Mouse (Mus musculus): ENCODE results near the gene Ern1.

GRCm38 (mm10) chr11:106354181-106354580 is 133.5 kb downstream of the Ern1 start:
- TF ChIP-seq POLR2A (IDR thresholded peaks at IDR 0.05; ENCODE audit: control insufficient read depth, low read depth, low read length) (no peak), CTCF (IDR thresholded peaks at IDR 0.05; ENCODE audit: control insufficient read depth, insufficient read depth, insufficient replicate concordance, low read depth, low read length) (no peak)
